Mouse (Mus musculus) heart, embryonic 10.5 days (tissue): ENCODE data around the gene Fpr2. TPM values are rescaled to one million over a fixed set of nuclear protein-coding genes. Genes with fewer than 3 reads are reported as not detected.

Source experiments
- DNase-seq: peaks from one replicate; pipeline ENCODE4 v3.0.0-alpha.2; 2017; ENCODE audit warnings: low spot score
- H3K27ac ChIP-seq: fragments of 300-500 bp; sonication (generic); 2 replicates; pipeline ENCODE4 v1.5.1; 2016; ENCODE audit warnings: mild to moderate bottlenecking
- H3K27me3 ChIP-seq: fragments of 300-500 bp; sonication (generic); 2 replicates; pipeline ENCODE4 v1.6.1; 2016; ENCODE audit warnings: mild to moderate bottlenecking; ENCODE audit not compliant: poor library complexity, insufficient read depth, severe bottlenecking
- H3K36me3 ChIP-seq: fragments of 300-500 bp; sonication (generic); 2 replicates; pipeline ENCODE4 v1.6.1; 2016; ENCODE audit warnings: mild to moderate bottlenecking, moderate library complexity
- H3K4me1 ChIP-seq: fragments of 300-500 bp; sonication (generic); 2 replicates; pipeline ENCODE4 v1.6.1; 2016; ENCODE audit warnings: mild to moderate bottlenecking
- H3K4me3 ChIP-seq: fragments of 300-500 bp; sonication (generic); 2 replicates; pipeline ENCODE4 v1.5.1; 2016; ENCODE audit warnings: mild to moderate bottlenecking, moderate library complexity
- H3K9me3 ChIP-seq: fragments of 300-500 bp; sonication (generic); 2 replicates; pipeline ENCODE4 v1.6.1; 2016; ENCODE audit warnings: mild to moderate bottlenecking, moderate library complexity
- WGBS: fragments of 180-500 bp; shearing (Covaris S2); methylation state at CpG from one replicate; pipeline ENCODE4 v1.1.7; 2016; 5-methylcytosine and 5-hydroxymethylcytosine counted together
- polyA plus RNA-seq: library from polyadenylated mRNA; unstranded; fragments of >200 nt; fragmentation: Nextera tagmentation; extraction: Ambion mirVana; gene quantifications from 2 replicates; pipeline ENCODE4 v1.2.1, GENCODE M21; 2016

The Fpr2 gene
- polyA plus RNA-seq, 1 experiment from 2014 or later = not detected

- H3K4me1 ChIP-seq = peaks cover 5% of the 10 kb centered on the region; the same call in 1 of the 2 replicates
- H3K4me3 ChIP-seq = no peak overlapping the region
- no peak overlapping the region for H3K27ac ChIP-seq
- 69% methylated on average over 1 of the region's 1 CpGs for WGBS
- no peak for DNase-seq
- no peaks in the 10 kb centered on the region for H3K36me3 ChIP-seq
- no peaks in the 10 kb centered on the region for H3K9me3 ChIP-seq
- no peaks in the 10 kb centered on the region for H3K27me3 ChIP-seq
Measured at GRCm38 (mm10) chr17:17857446-17857845, 30.2 kb upstream of the Fpr2 start.

- WGBS = 77% methylated on average over 3 of the region's 3 CpGs
- no peak for DNase-seq
- peaks cover 3% of the 10 kb centered on the region; the same call in 1 of the 2 replicates for H3K4me1 ChIP-seq
- H3K9me3 ChIP-seq = no peaks in the 10 kb centered on the region
- no peak overlapping the region for H3K27ac ChIP-seq
- H3K27me3 ChIP-seq = no peaks in the 10 kb centered on the region
- peaks cover 3% of the 10 kb centered on the region; the same call in 1 of the 2 replicates for H3K36me3 ChIP-seq
- H3K4me3 ChIP-seq = no peak overlapping the region
Measured at GRCm38 (mm10) chr17:17860110-17860509, 27.5 kb upstream of the Fpr2 start.

- no peak overlapping the region for H3K4me3 ChIP-seq
- DNase-seq = no peak
- H3K36me3 ChIP-seq = peaks cover 3% of the 10 kb centered on the region; the same call in 1 of the 2 replicates
- no peaks in the 10 kb centered on the region for H3K9me3 ChIP-seq
- H3K27ac ChIP-seq = no peak overlapping the region
- WGBS = 50% methylated on average over 1 of the region's 1 CpGs
- H3K4me1 ChIP-seq = no peaks in the 10 kb centered on the region
- H3K27me3 ChIP-seq = no peaks in the 10 kb centered on the region
Measured at GRCm38 (mm10) chr17:17862360-17862759, 25.3 kb upstream of the Fpr2 start.

GRCm38 (mm10) chr17:17865168-17865567 is 22.5 kb upstream of the Fpr2 start:
- WGBS = 59% methylated on average over 2 of the region's 2 CpGs
- no peak overlapping the region for H3K4me3 ChIP-seq
- H3K27ac ChIP-seq = no peak overlapping the region
- peaks cover 3% of the 10 kb centered on the region; the same call in 1 of the 2 replicates for H3K36me3 ChIP-seq
- H3K9me3 ChIP-seq = no peaks in the 10 kb centered on the region
- no peaks in the 10 kb centered on the region for H3K27me3 ChIP-seq
- DNase-seq = no peak
- H3K4me1 ChIP-seq = no peaks in the 10 kb centered on the region

GRCm38 (mm10) chr17:17866801-17867469 is 20.7 kb upstream of the Fpr2 start:
- Histone ChIP-seq H3K4me1 (no peaks in the 10 kb centered on the region), H3K9me3 (no peaks in the 10 kb centered on the region), H3K27me3 (no peaks in the 10 kb centered on the region), H3K4me3 (no peak overlapping the region), H3K36me3 (peaks cover 3% of the 10 kb centered on the region; the same call in 1 of the 2 replicates), H3K27ac (no peak overlapping the region)
- WGBS = 87% methylated on average over 11 of the region's 11 CpGs
- DNase-seq = no peak

GRCm38 (mm10) chr17:17870892-17871550 is 16.6 kb upstream of the Fpr2 start:
- Histone ChIP-seq H3K9me3 (no peaks in the 10 kb centered on the region; the same call in 1 of the 2 replicates), H3K4me3 (no peak overlapping the region), H3K27me3 (no peaks in the 10 kb centered on the region), H3K27ac (no peak overlapping the region), H3K4me1 (no peaks in the 10 kb centered on the region), H3K36me3 (no peaks in the 10 kb centered on the region)
- no peak for DNase-seq
- 66% methylated on average over 2 of the region's 2 CpGs for WGBS

- Histone ChIP-seq H3K27me3 (no peaks in the 10 kb centered on the region), H3K4me3 (no peak overlapping the region), H3K4me1 (no peaks in the 10 kb centered on the region), H3K36me3 (no peaks in the 10 kb centered on the region), H3K27ac (no peak overlapping the region), H3K9me3 (no peaks in the 10 kb centered on the region; the same call in 1 of the 2 replicates)
- no peak for DNase-seq
- WGBS = 73% methylated on average over 2 of the region's 2 CpGs
Measured at GRCm38 (mm10) chr17:17871697-17872096, 15.9 kb upstream of the Fpr2 start.

- Histone ChIP-seq H3K27ac (no peak overlapping the region), H3K4me1 (no peaks in the 10 kb centered on the region), H3K4me3 (no peak overlapping the region), H3K9me3 (no peaks in the 10 kb centered on the region), H3K27me3 (no peaks in the 10 kb centered on the region), H3K36me3 (no peaks in the 10 kb centered on the region)
- WGBS = 79% methylated on average over 1 of the region's 1 CpGs
- no peak for DNase-seq
Measured at GRCm38 (mm10) chr17:17879347-17879746, 8.3 kb upstream of the Fpr2 start.

- Histone ChIP-seq H3K36me3 (no peaks in the 10 kb centered on the region), H3K27me3 (no peaks in the 10 kb centered on the region), H3K9me3 (no peaks in the 10 kb centered on the region), H3K4me3 (no peak overlapping the region), H3K4me1 (no peaks in the 10 kb centered on the region), H3K27ac (no peak overlapping the region)
- no peak for DNase-seq
- 74% methylated on average over 3 of the region's 3 CpGs for WGBS
Measured at GRCm38 (mm10) chr17:17882672-17883071, 5.0 kb upstream of the Fpr2 start.

- Histone ChIP-seq H3K9me3 (no peaks in the 10 kb centered on the region), H3K36me3 (no peaks in the 10 kb centered on the region), H3K27ac (no peak within 1 kb of the TSS), H3K27me3 (no peaks in the 10 kb centered on the region), H3K4me1 (no peaks in the 10 kb centered on the region), H3K4me3 (no peak within 1 kb of the TSS)
- no peak for DNase-seq
- WGBS = 63% methylated on average over 1 of the region's 1 CpGs
Measured at GRCm38 (mm10) chr17:17883840-17884239, 3.8 kb upstream of the Fpr2 start, which contains the start of gene Fpr1. Gene Fpr1, minus strand, starts transcription at chr17:17883940.

- Histone ChIP-seq H3K4me3 (no peak overlapping the region), H3K4me1 (no peaks in the 10 kb centered on the region), H3K36me3 (no peaks in the 10 kb centered on the region), H3K27ac (no peak overlapping the region), H3K9me3 (no peaks in the 10 kb centered on the region), H3K27me3 (no peaks in the 10 kb centered on the region)
- no peak for DNase-seq
- WGBS = 85% methylated on average over 2 of the region's 2 CpGs
Measured at GRCm38 (mm10) chr17:17889732-17890425, 2.3 kb downstream of the Fpr2 start.

- H3K4me1 ChIP-seq = no peaks in the 10 kb centered on the region
- no peak for DNase-seq
- H3K9me3 ChIP-seq = no peaks in the 10 kb centered on the region
- no peaks in the 10 kb centered on the region for H3K27me3 ChIP-seq
- WGBS = 7% methylated on average over 4 of the region's 4 CpGs
- no peak overlapping the region for H3K4me3 ChIP-seq
- no peak overlapping the region for H3K27ac ChIP-seq
- no peaks in the 10 kb centered on the region for H3K36me3 ChIP-seq
Measured at GRCm38 (mm10) chr17:17896039-17896438, 8.4 kb downstream of the Fpr2 start.

GRCm38 (mm10) chr17:17899268-17899667 is 11.6 kb downstream of the Fpr2 start:
- H3K4me3 ChIP-seq = no peak overlapping the region
- whole genome bisulfite sequencing = 80% methylated on average over 2 of the region's 2 CpGs
- no peaks in the 10 kb centered on the region for H3K36me3 ChIP-seq
- DNase-seq = no peak
- no peaks in the 10 kb centered on the region for H3K27me3 ChIP-seq
- H3K9me3 ChIP-seq = no peaks in the 10 kb centered on the region
- no peak overlapping the region for H3K27ac ChIP-seq
- H3K4me1 ChIP-seq = no peaks in the 10 kb centered on the region
